Mouse (Mus musculus): ENCODE data around the gene Atpaf2. TPM values are rescaled to one million over a fixed set of nuclear protein-coding genes. Genes with fewer than 3 reads are reported as not detected.

The Atpaf2 gene
- total RNA-seq, 2 experiments from 2014 or later = 26.8 to 49.5 TPM

DNA sequence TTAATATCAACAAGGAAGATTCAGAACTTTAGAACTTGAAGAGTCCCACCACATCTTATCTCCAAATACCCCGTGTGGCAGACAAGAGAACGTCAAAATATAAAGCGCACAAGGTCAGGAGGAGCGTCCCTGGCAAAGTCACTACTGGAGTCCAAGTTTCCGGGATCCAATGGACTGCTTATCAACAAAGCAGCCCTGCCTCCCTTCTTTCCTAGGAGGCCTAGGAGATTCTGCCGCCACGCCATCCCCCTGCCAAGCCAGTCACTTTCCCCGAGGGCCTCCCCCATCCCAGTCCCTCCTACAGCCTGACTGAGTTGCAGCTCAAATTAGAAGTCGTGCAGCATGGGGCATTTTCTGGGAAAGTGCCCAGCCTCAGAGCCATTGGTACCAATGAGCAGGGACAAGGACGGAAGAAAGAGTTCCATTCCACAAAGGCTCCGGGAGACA is 66.3 kb downstream of the Atpaf2 start:
- no peak for ATAC-seq (replicated peaks; ENCODE audit: poor library complexity, severe bottlenecking)

DNA sequence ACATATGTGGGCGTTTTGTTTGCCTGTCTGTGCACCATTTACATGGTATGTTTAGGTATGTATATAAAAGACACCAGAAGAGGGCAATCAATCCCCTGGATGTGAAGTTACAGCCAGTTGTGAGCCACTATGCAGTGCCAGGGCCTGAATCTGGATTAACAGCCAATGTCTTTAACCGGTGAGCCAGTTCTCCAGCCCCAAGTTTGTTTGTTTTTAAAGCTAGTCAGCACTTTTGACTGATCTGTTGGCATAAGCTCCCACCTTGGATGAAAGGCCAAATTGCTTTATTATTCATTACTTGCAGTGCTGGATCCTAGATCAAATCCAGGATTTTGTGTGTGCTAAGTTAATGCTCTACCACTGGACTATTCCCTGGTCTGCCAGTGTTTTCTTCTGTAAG is 66.9 kb downstream of the Atpaf2 start:
- ATAC-seq (replicated peaks; ENCODE audit: poor library complexity, severe bottlenecking) = no peak

Other genes with a start within 250 kb of the Atpaf2 start
- 27.3 and 33.0 TPM in 2 replicates for gene Srebf1, start 195.9 kb downstream of the Atpaf2 start, total RNA-seq (2014; fragmentation: Nextera tagmentation)
- 36.8 and 42.0 TPM in 2 replicates for gene Srebf1, start 195.9 kb downstream of the Atpaf2 start, total RNA-seq (2017)
- 14.1 and 16.8 TPM in 2 replicates for gene Tom1l2, start 65.6 kb downstream of the Atpaf2 start, total RNA-seq (2014; fragmentation: Nextera tagmentation)
- 3.3 and 5.0 TPM in 2 replicates for gene Tom1l2, start 65.6 kb downstream of the Atpaf2 start, total RNA-seq (2017)
- gene Drc3, start 65.1 kb downstream of the Atpaf2 start, total RNA-seq (2014; fragmentation: Nextera tagmentation) = 1.8 TPM in 1 of 2 replicates, not detected in the other
- gene Drc3, start 65.1 kb downstream of the Atpaf2 start, total RNA-seq (2017) = 0.52 and 1.2 TPM in 2 replicates
- gene Gid4, start 1.3 kb downstream of the Atpaf2 start, total RNA-seq (2014; fragmentation: Nextera tagmentation) = 22.3 and 25.4 TPM in 2 replicates
- 28.5 and 29.5 TPM in 2 replicates for gene Gid4, start 1.3 kb downstream of the Atpaf2 start, total RNA-seq (2017)
- 49.1 and 60.9 TPM in 2 replicates for gene Drg2, start 36.1 kb upstream of the Atpaf2 start, total RNA-seq (2014; fragmentation: Nextera tagmentation)
- 73.4 and 76.4 TPM in 2 replicates for gene Drg2, start 36.1 kb upstream of the Atpaf2 start, total RNA-seq (2017)
- not detected in 2 replicates for gene Myo15, start 50.9 kb upstream of the Atpaf2 start, total RNA-seq (2014; fragmentation: Nextera tagmentation)
- 0.30 TPM in 1 of 2 replicates, not detected in the other for gene Myo15, start 50.9 kb upstream of the Atpaf2 start, total RNA-seq (2017)
- gene Alkbh5, start 117.9 kb upstream of the Atpaf2 start, total RNA-seq (2014; fragmentation: Nextera tagmentation) = 24.3 and 27.9 TPM in 2 replicates
- gene Alkbh5, start 117.9 kb upstream of the Atpaf2 start, total RNA-seq (2017) = 24.9 and 31.7 TPM in 2 replicates

All from granulocyte monocyte progenitor cell, adult 5-6 weeks (primary cell).